Mouse (Mus musculus): Measurements from ENCODE around the gene Gpr108.
"Not testable (repeated sequence)": the region's sequence is repeated elsewhere in the genome, so short reads cannot be mapped to it uniquely, and the experiment has no call there.

Gene Gpr108

GRCm38 (mm10) chr17:57248201-57248699, at the start of gene Gpr108:
Gene Gpr108, minus strand, starts transcription at chr17:57248446.
- DNase-seq = peak; percentile 85 to 87

GRCm38 (mm10) chr17:57297040-57297439, 48.8 kb upstream of the Gpr108 start:
- no peak for DNase-seq

GRCm38 (mm10) chr17:57295935-57296334, 47.7 kb upstream of the Gpr108 start:
- no peak for DNase-seq

GRCm38 (mm10) chr17:57292968-57293367, 44.7 kb upstream of the Gpr108 start:
- DNase-seq = no peak

GRCm38 (mm10) chr17:57292302-57292701, 44.1 kb upstream of the Gpr108 start:
- no peak for DNase-seq

GRCm38 (mm10) chr17:57290671-57291055, 42.4 kb upstream of the Gpr108 start:
- DNase-seq = no peak

- DNase-seq = no peak
Measured at GRCm38 (mm10) chr17:57290001-57290670, 41.9 kb upstream of the Gpr108 start.

- DNase-seq = no peak
Measured at GRCm38 (mm10) chr17:57289252-57289651, 41.0 kb upstream of the Gpr108 start.

- no peak for DNase-seq
Measured at GRCm38 (mm10) chr17:57286718-57287355, 38.6 kb upstream of the Gpr108 start.

GRCm38 (mm10) chr17:57285077-57285476, 36.8 kb upstream of the Gpr108 start:
- no peak for DNase-seq

- no peak for DNase-seq
Measured at GRCm38 (mm10) chr17:57283906-57284305, 35.7 kb upstream of the Gpr108 start.

- DNase-seq = no peak
Measured at GRCm38 (mm10) chr17:57280411-57280810, 32.2 kb upstream of the Gpr108 start.

- DNase-seq = no peak
Measured at GRCm38 (mm10) chr17:57279591-57280224, 31.5 kb upstream of the Gpr108 start.

- DNase-seq = no peak
Measured at GRCm38 (mm10) chr17:57278943-57279590, 30.8 kb upstream of the Gpr108 start, which contains the start of gene Vav1. Gene Vav1, plus strand, starts transcription at chr17:57279100.

GRCm38 (mm10) chr17:57278537-57278936, 30.3 kb upstream of the Gpr108 start:
- no peak for DNase-seq

- DNase-seq = not testable (repeated sequence)
Measured at GRCm38 (mm10) chr17:57277598-57278261, 29.5 kb upstream of the Gpr108 start.

GRCm38 (mm10) chr17:57276634-57277121, 28.4 kb upstream of the Gpr108 start:
- DNase-seq = peak; percentile 70 to 79

GRCm38 (mm10) chr17:57275997-57276351, 27.7 kb upstream of the Gpr108 start:
- peak in 1 of 2 experiments; percentile 15 for DNase-seq

- DNase-seq = peak; percentile 78 to 84
Measured at GRCm38 (mm10) chr17:57275111-57275996, 27.1 kb upstream of the Gpr108 start.

GRCm38 (mm10) chr17:57274686-57275085, 26.4 kb upstream of the Gpr108 start:
- DNase-seq = peak in 1 of 2 experiments; percentile 13

- no peak for DNase-seq
Measured at GRCm38 (mm10) chr17:57273846-57274245, 25.6 kb upstream of the Gpr108 start.
